Mouse (Mus musculus) cortical plate, adult 2 months (tissue): Measurements from ENCODE around the gene Cst7. TPM values are rescaled to one million over a fixed set of nuclear protein-coding genes. Genes with fewer than 3 reads are reported as not detected.

Source experiments
- H3K27ac ChIP-seq: fragments of 200-500 bp; 2 replicates; pipeline ENCODE4 v1.5.1; 2012; ENCODE audit warnings: low read length, control low read depth, inconsistent platforms; ENCODE audit not compliant: insufficient read depth
- H3K4me1 ChIP-seq: fragments of 200-500 bp; 2 replicates; pipeline ENCODE4 v1.6.1; 2011; ENCODE audit warnings: low read length; ENCODE audit not compliant: control insufficient read depth, insufficient read depth
- H3K4me3 ChIP-seq: fragments of 200-500 bp; 2 replicates; pipeline ENCODE4 v1.5.1; 2011; ENCODE audit warnings: mild to moderate bottlenecking, low read length, control low read depth; ENCODE audit not compliant: insufficient read depth
- CTCF ChIP-seq: fragments of 200-500 bp; IDR thresholded peaks from 2 replicates; pipeline ENCODE4 v1.5.1; 2011; ENCODE audit warnings: mild to moderate bottlenecking, control low read depth, low read length; ENCODE audit not compliant: insufficient read depth; ENCODE audit errors: extremely low read depth
- POLR2A ChIP-seq: fragments of 200-500 bp; IDR thresholded peaks from 2 replicates; pipeline ENCODE4 v1.6.1; 2011; ENCODE audit warnings: mild to moderate bottlenecking, low read length, control low read depth; ENCODE audit not compliant: insufficient read depth; ENCODE audit errors: extremely low read depth
- polyA plus RNA-seq: library from polyadenylated mRNA; depleted of rRNA; stranded (reverse); fragments of >200 nt; gene quantifications from 2 replicates; pipeline ENCODE4 v1.2.3, GENCODE M21; 2012; rRNA removed

The Cst7 gene
- polyA plus RNA-seq, 1 experiment, result 0.42 TPM

DNA sequence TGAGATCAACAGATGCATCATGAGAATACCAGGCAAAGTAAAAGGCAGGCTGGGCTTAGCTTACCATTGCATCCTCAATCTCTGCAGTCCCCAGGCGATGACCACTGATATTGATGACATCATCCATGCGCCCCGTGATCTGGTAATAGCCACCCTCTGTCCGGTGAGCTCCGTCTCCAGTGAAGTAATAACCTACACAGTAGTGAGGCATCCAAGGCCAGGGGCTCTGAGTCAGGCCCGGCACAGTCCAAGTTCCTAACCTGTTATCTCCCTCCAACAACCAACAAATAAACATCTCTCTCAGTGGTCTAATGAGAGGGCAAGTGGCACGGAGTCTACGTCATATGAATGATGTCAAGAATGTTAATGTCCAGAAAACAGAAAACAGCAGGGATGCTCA is 54.7 kb downstream of the Cst7 start:
- no peak overlapping the region for H3K27ac ChIP-seq
- no peaks in the 10 kb centered on the region for H3K4me1 ChIP-seq
- H3K4me3 ChIP-seq, result no peak overlapping the region
- no peak for TF ChIP-seq POLR2A
- TF ChIP-seq CTCF, result no peak

- Histone ChIP-seq H3K4me1 (no peaks in the 10 kb centered on the region), H3K27ac (no peak overlapping the region), H3K4me3 (no peak overlapping the region)
- TF ChIP-seq CTCF, result no peak
- no peak for TF ChIP-seq POLR2A
Observed at GRCm38 (mm10) chr2:150627140-150627539, 56.9 kb downstream of the Cst7 start.

Other genes starting within 250 kb of the Cst7 start
- not detected in 2 replicates for gene Gm10130, start 246.7 kb upstream of the Cst7 start, polyA plus RNA-seq
- 2.7 and 4.4 TPM in 2 replicates for gene 3300002I08Rik, start 207.7 kb upstream of the Cst7 start, polyA plus RNA-seq
- gene Zfp442, start 118.9 kb upstream of the Cst7 start, polyA plus RNA-seq, result 1.2 and 1.4 TPM in 2 replicates
- not detected in 2 replicates for gene Zfp345, start 85.3 kb upstream of the Cst7 start, polyA plus RNA-seq
- gene Apmap, start 38.2 kb downstream of the Cst7 start, polyA plus RNA-seq, result 59.1 and 66.9 TPM in 2 replicates
- 27.2 and 28.8 TPM in 2 replicates for gene Acss1, start 98.1 kb downstream of the Cst7 start, polyA plus RNA-seq
- gene Vsx1, start 118.9 kb downstream of the Cst7 start, polyA plus RNA-seq, result 0.13 and 0.27 TPM in 2 replicates
- 56.2 and 57.8 TPM in 2 replicates for gene Entpd6, start 178.6 kb downstream of the Cst7 start, polyA plus RNA-seq
- gene Pygb, start 216.3 kb downstream of the Cst7 start, polyA plus RNA-seq, result 131 and 133 TPM in 2 replicates